Mouse (Mus musculus) gastrocnemius, adult 8-10 months (tissue): ENCODE measurements at regions not wholly inside any gene's neighbourhood (a gene's known extent, or its start where the extent isn't known, plus 50 kb on each side); places are given as distances from the start of the nearest gene placed in this dataset.
A peak's percentile ranks its signal among the peaks of the same experiment; 100 is the strongest.

Source experiments
- DNase-seq, 2 experiments: peaks; one replicate each; pipeline ENCODE4 v3.0.0; 2022; ENCODE audit warnings: low spot score in 2 of 2

DNA sequence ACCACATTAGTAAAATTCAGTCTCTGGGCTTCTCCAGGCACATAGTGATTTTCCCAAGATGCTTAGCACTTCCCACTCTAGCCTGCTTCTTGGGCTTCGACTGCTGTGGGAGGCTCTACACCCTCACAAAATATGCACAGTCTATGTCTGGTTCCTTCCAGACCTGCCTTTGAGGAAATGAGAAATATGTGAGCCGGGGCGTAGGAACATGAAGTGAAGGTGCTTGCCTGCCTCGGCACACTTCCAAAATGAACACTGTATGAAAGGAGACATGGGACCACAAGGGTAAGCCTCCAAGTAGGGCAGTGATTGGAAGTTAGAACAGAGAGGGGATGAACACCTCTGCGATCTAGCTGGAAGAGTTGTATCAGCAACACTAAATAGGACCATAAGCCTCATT lies 54.5 kb downstream of the Gm10260 start:
- DNase-seq: no peak

DNA sequence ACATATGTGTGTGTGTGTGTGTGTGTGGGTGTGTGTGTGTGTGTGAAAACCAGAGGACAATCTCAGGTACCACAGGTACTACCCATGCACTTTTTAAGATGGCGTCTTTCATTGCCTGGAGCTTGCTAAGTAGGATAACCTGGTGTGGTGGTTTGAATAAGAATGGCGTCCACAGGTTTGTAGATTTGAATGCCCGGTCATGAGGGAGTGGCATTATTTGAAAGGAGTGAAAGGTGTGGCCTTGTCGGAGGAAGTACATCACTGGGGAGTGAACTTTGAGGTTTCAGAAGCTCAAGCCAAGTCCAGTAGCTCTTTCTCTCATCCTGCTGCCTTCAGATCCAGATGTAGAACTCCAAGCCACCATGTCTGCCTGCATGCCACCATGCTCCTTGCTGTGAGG lies 55.9 kb downstream of the Gm10260 start:
- DNase-seq: no peak

DNA sequence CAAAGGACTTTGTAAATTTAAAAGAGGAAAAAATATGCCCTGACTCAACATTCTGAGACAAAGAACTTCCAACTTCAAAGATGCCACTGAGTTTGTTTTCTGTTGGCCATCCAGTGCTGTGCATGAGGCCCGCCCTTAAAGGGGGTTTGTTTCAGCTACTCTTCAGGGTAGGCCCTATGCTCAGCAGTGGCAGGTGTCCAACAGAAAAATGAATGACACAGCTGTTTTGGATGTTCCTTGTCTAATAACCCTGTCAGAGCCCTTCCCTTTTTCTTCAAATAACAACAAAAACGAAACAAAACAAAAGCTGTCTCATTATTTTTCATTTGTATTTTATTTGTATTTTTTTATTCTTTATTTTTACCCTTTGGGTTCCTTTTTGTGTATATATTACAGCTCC lies 61.5 kb downstream of the Gm10260 start:
- DNase-seq: no peak

DNA sequence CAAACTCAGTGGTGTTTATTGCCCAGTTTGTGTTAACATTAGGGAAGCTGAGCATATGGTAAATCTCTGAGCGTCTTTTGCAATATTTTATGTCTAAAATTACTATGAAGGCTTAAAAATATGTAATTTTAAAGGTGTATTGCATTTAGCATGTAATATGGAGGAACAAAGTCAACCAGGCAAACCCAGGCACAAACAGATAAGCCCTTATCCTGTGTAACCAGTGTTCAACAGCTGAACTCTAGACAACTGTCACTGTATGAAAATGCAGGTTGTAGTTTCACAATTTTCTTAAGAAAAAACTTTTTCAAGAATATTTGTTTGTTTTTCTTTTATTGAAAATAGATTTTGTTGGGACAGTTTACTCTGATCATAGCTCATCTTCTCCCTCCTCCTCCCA lies 62.1 kb downstream of the Gm10260 start:
- no peak for DNase-seq

DNA sequence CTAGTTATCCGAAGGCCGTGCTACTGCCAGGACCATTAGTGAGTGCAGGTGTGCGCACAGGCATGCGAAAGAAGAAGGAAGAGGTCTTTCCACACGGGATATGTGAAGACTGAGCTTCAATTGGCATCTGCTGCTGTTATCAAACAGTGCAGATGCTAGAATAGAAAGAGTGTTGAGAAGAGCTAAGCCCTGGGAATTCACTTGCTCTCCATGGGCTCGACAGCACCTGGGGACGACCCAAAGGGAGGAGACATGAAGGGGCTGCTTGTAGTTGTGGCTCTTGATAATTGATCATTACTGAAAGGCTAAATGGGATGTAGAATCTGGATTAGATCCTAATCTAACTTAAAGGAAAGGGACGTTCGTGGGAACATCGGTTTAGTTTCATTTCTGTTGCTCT lies 63.2 kb downstream of the Gm10260 start:
- no peak for DNase-seq

DNA sequence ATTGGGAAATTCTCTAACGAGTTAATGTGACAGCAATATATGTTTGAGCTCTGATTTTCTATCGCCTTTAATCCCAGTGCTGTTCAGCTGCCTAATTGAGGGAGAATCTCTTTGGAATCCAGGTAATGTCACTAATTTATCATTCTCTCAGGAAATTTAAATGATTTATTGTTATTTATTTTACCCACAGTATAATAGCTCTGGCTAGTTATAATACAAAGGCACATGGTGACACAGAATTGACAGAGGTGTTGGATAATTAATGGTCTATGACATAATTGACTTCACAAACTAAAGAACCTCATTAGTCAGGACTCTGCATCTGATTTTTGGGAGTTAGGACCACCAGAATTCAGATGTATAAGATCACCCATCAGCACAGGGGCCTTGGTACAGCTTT lies 65.4 kb downstream of the Gm10260 start:
- DNase-seq: no peak

DNA sequence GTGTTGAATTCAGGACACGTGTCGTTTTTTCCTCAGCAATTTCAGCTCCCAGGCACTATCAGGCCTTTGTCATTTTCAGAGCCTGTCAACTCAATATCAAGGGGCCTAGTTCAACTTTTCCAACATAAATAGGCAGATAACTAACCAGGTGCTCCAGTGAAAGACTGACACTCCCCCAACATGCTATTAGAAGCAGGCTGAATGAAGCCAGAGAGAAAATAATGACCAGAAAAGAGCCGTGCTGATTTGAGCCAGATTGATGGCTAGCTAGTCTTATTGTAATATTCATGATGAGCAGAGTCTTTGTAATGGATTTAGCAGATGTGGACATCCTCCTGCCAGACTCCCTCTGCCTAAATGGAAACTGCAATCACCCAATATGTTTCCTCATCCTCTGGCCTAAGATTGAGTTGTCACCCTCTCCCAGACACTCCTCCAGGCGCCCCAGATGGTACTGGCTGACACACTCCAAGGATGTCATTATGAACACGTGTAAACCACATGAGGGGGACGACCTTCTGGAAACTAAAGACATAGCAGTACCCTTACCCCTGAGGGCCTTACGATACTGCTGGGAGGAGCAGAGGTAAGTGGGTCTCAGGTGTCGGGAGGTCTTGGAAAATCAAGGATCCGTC lies 66.0 kb downstream of the Gm10260 start:
- DNase-seq: no peak

DNA sequence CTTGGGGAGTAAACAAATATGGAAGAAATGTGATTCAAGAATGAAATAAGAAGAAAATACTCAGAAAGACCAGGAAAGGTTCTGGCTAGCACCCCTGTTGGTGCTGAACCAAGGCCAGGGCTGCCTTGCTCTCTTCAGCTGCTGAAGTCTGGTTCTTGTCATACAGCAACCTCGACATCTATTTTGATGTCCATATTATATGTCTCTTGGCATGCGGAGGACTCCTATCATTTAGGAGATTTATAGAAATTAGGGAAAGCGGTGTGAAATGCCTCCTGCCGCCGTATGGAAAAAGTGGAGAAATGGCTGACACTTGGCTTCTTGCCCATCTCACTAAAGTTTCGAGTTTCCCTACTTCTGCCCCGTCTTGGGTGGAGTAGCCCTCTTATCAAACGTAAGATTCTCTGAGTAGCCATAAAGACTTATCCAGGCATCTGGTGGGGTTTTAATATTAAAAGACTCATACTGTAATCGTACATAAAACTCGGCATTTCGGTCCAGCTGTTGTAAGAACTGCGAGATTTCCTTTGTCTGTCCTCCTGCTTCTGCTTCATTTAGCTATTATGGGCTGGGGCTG lies 72.0 kb downstream of the Gm10260 start:
- no peak for DNase-seq

DNA sequence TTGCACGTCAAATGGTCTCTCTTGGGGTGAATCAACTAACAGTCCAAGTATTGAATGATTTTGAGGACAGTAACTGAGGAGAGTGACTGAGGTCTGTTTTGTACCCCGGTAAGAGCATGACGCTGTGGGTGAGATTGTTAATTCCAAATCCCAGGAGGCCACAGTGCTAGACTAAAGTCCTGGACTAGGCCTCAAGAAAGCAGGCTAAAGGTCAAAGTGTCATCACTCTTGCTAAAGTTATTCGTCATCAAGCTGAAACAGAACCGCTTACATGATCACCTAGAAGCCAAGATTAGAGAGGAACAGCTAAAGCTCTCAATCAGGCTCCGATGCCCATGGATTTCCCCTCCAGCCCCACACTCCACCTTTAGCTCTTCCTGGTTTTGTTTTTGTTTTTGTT lies 76.6 kb downstream of the Gm10260 start:
- no peak for DNase-seq

DNA sequence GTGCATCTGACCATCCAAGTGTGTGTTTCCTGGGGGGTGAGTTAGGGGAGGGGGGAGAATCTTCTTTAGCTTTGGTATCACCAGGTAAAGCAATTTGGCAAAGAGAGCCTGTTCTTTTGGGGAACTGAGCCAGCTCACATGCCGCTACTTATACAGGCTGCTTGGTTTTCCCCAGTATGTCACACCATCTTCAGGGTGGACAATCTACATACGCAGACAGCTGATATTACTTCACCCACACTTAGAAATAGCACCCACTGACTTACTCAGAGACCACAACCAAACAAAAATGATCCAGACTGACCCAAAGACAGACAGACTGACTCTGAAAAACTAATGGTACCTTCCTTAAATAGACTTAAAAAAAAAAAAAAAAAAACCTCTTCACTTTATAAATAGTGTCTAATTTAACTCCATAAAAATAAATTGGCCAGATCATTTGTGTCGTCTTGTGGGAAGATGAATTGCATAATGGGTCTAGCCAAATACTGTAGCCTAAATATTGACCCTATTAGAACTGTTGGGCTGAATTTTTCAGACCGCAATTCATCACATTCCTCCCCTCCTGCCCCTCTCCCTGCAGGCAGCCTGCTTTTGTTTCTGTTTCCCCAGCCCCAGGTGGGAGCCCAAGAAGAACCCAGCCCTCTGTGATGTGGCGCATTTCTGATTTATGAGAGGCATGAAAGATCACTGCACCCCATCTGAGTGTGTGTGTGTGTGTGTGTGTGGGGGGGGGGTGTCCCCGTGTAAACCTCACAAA lies 79.0 kb downstream of the Gm10260 start:
- no peak for DNase-seq

DNA sequence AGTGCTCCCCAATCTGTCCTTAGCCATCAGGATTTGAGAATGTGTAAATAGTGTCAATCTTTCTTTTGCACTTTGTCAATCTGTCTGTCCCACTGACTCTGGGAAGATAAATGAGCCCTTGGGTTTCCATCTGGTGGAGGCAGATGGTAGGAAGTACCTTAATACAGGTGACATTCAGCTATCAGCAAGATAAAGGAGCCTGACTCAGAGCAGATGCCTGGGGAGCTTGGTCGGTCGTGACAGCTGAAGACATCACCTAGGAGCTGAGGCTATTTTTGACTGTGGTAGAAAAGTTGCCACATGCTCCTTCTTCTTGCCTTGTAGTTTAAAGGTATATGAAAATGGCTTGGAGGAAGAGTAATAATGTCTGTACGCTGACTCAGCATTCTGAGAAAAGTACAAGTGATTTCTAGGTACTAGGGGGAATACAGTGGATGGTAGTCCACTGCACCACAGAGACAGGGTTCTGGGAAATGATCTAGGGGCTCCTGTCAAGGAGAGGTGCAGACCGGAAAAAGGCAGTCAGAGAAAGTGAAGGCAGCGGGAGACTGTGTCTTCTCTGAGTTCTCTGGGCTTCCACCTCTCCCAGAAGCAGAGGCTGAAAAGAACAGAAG lies 80.0 kb downstream of the Gm10260 start:
- DNase-seq: no peak

DNA sequence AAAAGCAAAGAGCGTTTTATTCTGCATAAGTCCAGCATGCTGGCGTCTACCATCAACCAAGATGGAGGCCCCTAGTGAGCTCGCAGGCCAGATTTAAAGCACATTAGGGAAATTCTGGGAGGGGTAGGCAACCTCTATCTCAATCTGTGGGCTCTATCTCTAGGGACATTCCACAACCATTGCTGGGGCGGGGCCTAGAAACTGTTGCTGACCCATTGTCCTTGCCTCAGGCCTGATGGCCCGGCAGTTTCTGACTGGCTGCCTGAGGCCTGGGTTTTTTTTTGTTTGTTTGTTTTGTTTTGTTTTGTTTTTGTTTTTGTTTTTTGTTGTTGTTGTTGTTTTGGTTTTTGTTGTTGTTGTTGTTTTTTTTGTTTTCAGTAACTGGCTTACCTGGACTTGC lies 81.4 kb downstream of the Gm10260 start:
- DNase-seq: no peak

DNA sequence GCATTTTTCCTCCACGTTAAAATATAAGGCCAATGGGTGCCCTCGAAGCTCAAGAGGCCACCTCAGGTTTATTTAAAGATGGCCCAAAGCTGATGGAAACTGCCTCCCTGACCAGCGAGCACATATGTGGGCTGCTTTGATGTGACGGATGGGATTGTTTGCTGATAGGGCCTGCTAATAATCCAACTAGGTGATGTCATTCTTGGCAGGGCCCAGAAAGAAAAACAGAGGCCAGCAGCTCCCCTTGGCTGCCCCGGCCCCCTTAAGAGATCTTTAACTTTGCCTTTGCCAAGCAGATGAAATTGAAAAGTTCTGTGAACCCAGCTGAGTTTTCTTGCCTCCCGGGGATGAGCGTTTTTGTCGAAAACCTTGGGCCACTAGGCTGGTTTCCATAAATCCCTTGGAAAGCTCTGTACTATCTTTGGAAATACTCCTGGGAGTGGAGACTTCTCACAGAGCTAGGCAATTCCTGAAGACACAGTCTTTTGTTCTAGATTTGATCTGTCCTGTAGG lies 83.8 kb downstream of the Gm10260 start:
- DNase-seq: peak; percentile 6 to 36

DNA sequence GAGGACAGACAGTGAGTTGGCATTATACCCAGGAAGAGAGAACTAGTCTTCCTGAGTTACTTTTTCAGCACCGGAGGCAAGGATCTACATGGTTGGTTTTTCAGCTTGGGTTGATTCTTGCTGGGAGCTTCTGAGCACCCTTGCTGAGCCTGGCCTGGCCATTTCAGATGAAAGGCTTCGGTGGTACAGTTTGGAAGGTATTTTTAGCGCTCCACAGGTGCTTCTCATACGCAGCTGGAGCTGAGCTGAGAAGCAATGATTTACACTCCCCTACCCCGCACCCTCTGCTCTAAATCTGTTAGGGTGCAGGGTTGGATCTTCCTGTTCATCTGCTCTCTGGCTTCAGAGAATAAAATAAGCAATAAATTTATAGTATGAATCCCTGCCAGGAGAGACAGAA lies 87.3 kb downstream of the Gm10260 start:
- DNase-seq: no peak

DNA sequence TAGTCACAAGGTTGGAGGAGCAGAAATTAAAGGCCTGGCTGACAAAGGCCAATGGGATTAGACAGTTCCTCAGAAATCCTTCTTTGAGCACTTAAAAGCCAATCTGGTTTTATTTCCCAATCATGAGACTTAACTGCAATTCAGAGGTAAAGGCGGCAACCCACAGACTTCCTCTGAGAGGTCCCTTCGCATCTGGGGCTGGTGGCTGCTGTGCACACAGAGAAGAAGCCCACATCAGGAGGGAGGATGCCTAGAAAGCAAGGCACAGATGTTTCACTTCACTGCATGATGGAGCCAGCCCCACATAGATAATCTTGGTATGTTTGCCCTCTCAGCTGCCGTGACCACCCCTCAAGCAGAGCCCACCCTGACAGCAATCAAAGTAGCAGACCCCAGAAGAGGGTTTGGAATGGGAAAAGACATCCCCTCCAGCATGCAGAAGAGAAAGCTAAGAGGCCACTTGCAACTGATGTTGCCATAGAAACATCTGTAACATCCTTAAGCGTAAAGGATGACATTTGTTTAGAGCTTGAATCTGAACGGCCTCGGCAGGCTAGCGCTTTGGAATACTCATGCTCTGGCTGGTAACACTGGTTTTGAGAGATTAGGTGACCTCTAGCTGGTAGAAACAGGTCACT lies 88.3 kb downstream of the Gm10260 start:
- no peak for DNase-seq

DNA sequence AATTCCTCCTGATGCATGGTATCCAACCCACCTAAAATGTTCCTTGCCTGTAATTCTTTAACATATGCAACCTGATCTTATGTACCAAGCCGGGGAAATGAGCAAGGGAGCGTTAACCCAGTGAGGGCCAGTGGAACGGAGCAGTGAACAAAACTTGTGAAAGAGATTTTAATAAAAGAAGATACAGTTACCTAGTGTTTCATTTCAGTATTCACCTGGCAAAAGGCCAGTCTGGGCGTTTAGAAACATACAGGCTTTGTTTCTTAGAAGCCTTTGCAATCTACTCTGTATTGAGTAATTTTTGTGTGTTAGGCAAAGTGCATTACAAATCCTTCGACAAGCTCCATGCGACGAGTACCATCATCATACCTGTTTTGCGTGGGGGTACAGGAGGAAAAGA lies 91.1 kb downstream of the Gm10260 start:
- DNase-seq: no peak

DNA sequence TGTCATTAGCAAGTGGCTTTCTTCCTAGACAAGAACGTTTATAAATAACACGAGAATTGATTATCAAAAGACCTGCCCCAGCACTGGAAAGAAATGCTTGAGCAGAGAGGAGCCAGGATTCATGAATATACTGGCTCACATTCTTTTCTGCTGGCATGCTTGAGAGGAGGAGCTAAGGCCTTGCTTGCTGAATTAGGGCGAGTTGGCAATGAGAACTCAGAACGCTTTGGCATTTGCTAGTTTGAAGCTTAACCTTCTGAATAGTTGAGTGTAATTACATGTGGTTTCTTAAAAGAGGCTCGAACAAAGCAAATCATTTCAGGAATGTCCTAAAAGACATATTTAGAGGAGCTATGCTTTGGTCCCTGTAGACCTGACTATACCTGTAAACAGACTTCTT lies 91.5 kb downstream of the Gm10260 start:
- DNase-seq: no peak

DNA sequence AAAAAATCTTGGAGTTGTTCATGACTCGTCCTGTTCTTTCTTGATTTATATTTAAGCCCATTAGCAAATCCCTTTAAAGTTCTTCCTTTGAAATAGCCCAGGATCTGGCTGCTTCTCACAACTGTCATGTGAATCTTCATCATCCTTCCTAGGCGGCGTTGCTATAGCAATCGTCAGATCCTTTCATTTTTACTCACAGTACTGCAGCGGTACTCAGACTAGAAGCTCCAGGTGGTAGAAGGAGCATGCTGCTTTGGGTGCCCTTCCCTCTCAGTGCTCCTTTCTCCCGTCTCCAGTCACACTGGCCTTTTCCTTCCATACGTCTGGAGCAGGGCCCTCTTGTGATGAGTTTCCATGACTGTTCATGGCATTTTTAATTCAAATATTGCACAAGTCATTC lies 93.1 kb downstream of the Gm10260 start:
- DNase-seq: no peak

DNA sequence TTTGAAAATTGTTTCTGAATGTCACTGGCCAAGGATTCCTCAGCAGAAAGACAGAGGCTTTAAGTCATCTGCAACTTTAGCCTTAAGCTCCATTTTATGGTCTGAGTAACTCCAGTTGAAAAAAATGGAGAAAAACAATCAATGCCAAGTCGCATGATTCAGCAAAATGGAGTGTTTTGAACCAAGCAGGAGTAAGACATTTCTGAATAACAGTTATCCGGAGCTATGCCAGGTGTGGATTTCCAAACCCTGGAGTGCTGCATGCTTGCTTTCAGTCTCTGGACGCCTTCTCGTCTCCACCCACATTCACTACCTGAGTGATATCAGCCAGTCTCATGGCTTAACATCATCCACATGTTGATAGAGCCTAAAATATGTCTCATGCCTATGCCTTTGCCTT lies 93.7 kb downstream of the Gm10260 start:
- DNase-seq: no peak

DNA sequence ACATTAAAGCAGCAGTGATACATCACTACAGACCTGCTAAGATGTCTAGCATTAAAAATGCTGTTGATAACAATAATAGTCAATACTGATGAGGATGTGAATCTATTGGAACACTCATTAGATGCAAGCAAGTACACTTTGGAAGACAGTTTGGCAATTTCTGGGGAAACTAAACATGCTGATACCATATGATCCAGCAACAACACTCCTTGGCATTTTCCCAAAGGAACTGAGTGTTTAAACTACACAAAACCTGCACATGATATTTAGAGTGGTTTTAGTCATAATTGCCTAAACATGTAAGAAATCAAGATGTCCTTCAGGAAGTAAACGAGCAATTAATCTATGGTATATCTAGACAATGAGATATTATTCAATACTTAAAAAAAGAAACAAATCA lies 95.2 kb downstream of the Gm10260 start:
- DNase-seq: no peak

DNA sequence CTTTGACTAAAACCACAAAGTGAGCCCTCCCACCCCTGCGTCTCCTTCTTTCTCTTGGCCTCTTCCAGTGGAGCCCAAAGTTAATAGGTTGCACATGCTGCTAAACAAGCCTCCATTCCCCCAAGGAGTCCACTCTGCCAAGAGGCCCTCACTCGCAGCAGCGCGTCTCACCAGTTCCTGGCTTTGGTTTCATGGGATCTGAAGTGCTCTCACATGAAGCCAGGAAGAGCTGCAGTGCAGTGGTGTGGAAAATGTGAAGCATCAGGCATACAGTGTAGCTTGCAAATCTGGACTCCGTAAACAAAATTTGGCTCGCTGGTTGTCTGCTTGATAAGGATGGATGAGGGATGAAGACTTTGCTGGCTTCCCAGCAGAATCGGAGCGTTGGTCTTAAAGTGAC lies 97.7 kb downstream of the Gm10260 start:
- peak; percentile 51 to 74 for DNase-seq

DNA sequence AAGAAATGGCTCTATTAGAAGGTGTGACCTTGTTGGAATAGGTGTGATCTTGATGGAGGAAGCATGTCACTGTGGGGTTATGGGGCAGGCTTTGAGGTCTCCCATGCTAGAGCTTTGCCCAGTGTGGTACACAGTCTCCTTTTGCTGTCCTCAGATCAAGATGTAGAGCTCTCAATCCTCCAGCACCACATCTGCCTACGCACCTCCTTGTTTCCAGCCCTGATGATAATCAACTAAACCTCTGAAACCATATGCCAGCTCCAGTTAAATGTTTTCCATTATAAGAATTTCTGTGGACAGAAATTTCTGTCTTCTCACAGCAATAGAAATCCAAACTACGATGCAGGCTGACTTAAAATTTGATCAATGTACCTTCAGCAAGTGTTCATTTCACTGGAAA lies 103.8 kb downstream of the Gm10260 start:
- no peak for DNase-seq
